Mouse (Mus musculus) kidney, adult 2 months (tissue): ENCODE results near the gene Syt7.

ENCODE experiments used
- CTCF ChIP-seq: fragments of 200-500 bp; conservative IDR thresholded peaks from 2 replicates; pipeline ENCODE4 v1.5.1; 2011; ENCODE audit warnings: low read depth, mild to moderate bottlenecking, control low read depth, low read length, moderate library complexity, mixed read lengths; ENCODE audit not compliant: insufficient read depth, insufficient read length
- POLR2A ChIP-seq: fragments of 200-500 bp; IDR thresholded peaks from one replicate; pipeline ENCODE4 v1.6.1; 2011; ENCODE audit warnings: low read depth, low read length, control low read depth

- TF ChIP-seq CTCF (no peak), POLR2A (no peak)
Observed at GRCm38 (mm10) chr19:10354830-10355229, 34.1 kb upstream of the Syt7 start.
